Mouse (Mus musculus): Measurements from ENCODE around the gene Teddm2. TPM values are rescaled to one million over a fixed set of nuclear protein-coding genes. Genes with fewer than 3 reads are reported as not detected.

Teddm2 gene
- polyA plus RNA-seq, 1 experiment from 2014 or later = 0.63 TPM

DNA sequence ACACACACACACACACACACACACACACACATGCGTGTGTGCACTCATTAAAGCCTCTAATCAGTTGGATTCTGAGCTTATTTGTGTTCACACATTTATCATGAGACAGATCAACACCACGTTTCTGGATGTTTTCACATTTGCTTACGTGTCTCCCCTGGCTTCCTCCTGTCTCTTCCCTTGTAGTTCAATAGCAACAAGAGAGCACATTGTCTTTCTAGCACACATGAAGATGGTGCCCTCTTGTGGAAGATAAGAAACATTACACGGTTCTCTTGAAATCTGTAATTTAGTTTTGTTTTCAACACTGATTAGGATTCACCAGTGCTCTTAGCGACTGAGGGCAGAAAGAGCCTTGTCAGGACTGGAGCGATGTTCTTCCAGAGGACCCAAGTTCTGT lies 53.2 kb downstream of the Teddm2 start:
- no peaks in the 10 kb centered on the region for H3K9me3 ChIP-seq (replicated peaks; ENCODE audit: low read length)
- H3K4me1 ChIP-seq (replicated peaks; ENCODE audit: insufficient read depth, low read length) = no peaks in the 10 kb centered on the region
- no peak overlapping the region for H3K4me2 ChIP-seq (ENCODE audit: low read length)
- H3K36me3 ChIP-seq (ENCODE audit: insufficient read depth, low read length) = no peaks in the 10 kb centered on the region
- no peak for ATAC-seq (replicated peaks; ENCODE audit: low FRiP score, low read depth)
- DNase-seq (ENCODE audit: low spot score) = peak; percentile 90
- WGBS = 29% methylated on average over 6 of the region's 6 CpGs
- H3K27me3 ChIP-seq (ENCODE audit: insufficient read depth, low read length) = no peaks in the 10 kb centered on the region
- no peak overlapping the region for H3K9ac ChIP-seq (ENCODE audit: low read depth, low read length)
- TF ChIP-seq CTCF (IDR thresholded peaks at IDR 0.05; ENCODE audit: low read depth) = peak; percentile 84
- no peak overlapping the region for H3K27ac ChIP-seq
- no peak overlapping the region for H3K4me3 ChIP-seq (replicated peaks; ENCODE audit: low read depth, low read length)

DNA sequence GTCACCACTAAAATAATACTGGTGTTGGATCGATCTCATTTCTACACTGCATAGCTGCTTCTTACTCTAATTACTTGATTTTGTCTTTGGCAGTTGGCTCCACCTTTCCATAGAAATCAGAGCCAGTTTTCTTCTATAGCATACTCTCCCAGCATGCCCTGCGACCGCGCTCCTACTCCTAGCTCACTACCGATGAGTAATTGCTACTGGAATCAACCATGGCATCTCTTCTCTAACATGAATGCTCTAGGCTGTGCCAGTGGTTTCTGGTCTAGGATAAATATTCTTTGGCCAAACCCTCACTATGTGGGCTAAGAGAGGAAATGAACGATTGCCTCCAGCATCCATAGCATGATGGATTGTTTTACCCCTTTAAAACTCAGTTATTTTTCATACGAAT lies 53.6 kb downstream of the Teddm2 start:
- Histone ChIP-seq H3K36me3 (ENCODE audit: insufficient read depth, low read length) (no peaks in the 10 kb centered on the region), H3K4me1 (replicated peaks; ENCODE audit: insufficient read depth, low read length) (no peaks in the 10 kb centered on the region), H3K4me2 (ENCODE audit: low read length) (no peak overlapping the region), H3K27me3 (ENCODE audit: insufficient read depth, low read length) (no peaks in the 10 kb centered on the region), H3K9ac (ENCODE audit: low read depth, low read length) (no peak overlapping the region), H3K9me3 (replicated peaks; ENCODE audit: low read length) (no peaks in the 10 kb centered on the region), H3K27ac (no peak overlapping the region), H3K4me3 (replicated peaks; ENCODE audit: low read depth, low read length) (no peak overlapping the region)
- 94% methylated on average over 7 of the region's 7 CpGs for WGBS
- TF ChIP-seq CTCF (IDR thresholded peaks at IDR 0.05; ENCODE audit: low read depth) = no peak
- DNase-seq (ENCODE audit: low spot score) (no peak), ATAC-seq (replicated peaks; ENCODE audit: low FRiP score, low read depth) (no peak)

GRCm38 (mm10) chr1:153844042-153844441 lies 56.0 kb downstream of the Teddm2 start, which contains the start of gene Rgsl1:
TSS of gene Rgsl1 (minus strand) at chr1:153844142.
- ATAC-seq (replicated peaks; ENCODE audit: low FRiP score, low read depth) (no peak), DNase-seq (ENCODE audit: low spot score) (no peak)
- Histone ChIP-seq H3K4me3 (replicated peaks; ENCODE audit: low read depth, low read length) (no peak within 1 kb of the TSS), H3K4me2 (ENCODE audit: low read length) (no peak within 1 kb of the TSS), H3K9me3 (replicated peaks; ENCODE audit: low read length) (no peaks in the 10 kb centered on the region), H3K27me3 (ENCODE audit: insufficient read depth, low read length) (no peaks in the 10 kb centered on the region), H3K9ac (ENCODE audit: low read depth, low read length) (no peak within 1 kb of the TSS), H3K27ac (no peak within 1 kb of the TSS), H3K4me1 (replicated peaks; ENCODE audit: insufficient read depth, low read length) (no peaks in the 10 kb centered on the region), H3K36me3 (ENCODE audit: insufficient read depth, low read length) (no peaks in the 10 kb centered on the region)
- no peak for TF ChIP-seq CTCF (IDR thresholded peaks at IDR 0.05; ENCODE audit: low read depth)
- 93% methylated on average over 8 of the region's 8 CpGs for WGBS

DNA sequence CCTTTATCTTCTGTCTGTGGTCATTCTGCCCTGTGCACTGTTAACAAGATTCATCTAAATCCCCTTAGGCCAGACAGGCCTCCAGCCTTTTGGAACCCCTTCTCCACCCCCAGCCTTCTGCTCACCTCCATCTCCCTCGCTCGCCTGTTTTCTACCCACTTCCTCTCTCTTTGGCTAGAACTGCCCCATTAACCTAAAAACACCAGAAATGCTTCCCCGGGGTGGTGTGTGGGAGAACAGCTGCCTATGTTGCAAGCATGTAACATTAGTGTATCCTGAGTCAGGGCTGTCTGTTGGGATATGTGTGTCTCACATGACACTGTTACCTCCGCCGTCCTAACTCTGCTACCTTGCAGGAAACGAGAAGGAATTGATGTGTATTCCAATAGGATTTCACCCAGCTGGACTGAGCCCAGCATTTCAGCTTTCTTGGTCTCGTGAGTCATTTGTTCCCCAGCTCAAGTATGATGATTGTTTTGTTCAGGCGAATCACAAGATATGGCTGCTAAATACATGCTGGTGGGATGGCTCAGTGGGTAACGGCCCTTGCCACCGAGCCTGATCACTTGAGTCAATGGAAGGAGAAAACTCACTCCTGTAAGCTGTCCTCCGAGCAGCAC lies 57.8 kb downstream of the Teddm2 start:
- no peak for ATAC-seq (replicated peaks; ENCODE audit: low FRiP score, low read depth)
- 81% methylated on average over 11 of the region's 11 CpGs for WGBS
- no peak for TF ChIP-seq CTCF (IDR thresholded peaks at IDR 0.05; ENCODE audit: low read depth)
- H3K4me2 ChIP-seq (ENCODE audit: low read length) = no peak overlapping the region
- H3K36me3 ChIP-seq (ENCODE audit: insufficient read depth, low read length) = no peaks in the 10 kb centered on the region
- H3K4me3 ChIP-seq (replicated peaks; ENCODE audit: low read depth, low read length) = no peak overlapping the region
- no peak overlapping the region for H3K27ac ChIP-seq
- no peaks in the 10 kb centered on the region for H3K27me3 ChIP-seq (ENCODE audit: insufficient read depth, low read length)
- no peaks in the 10 kb centered on the region for H3K4me1 ChIP-seq (replicated peaks; ENCODE audit: insufficient read depth, low read length)
- no peak overlapping the region for H3K9ac ChIP-seq (ENCODE audit: low read depth, low read length)
- DNase-seq (ENCODE audit: low spot score) = no peak
- H3K9me3 ChIP-seq (replicated peaks; ENCODE audit: low read length) = no peaks in the 10 kb centered on the region

DNA sequence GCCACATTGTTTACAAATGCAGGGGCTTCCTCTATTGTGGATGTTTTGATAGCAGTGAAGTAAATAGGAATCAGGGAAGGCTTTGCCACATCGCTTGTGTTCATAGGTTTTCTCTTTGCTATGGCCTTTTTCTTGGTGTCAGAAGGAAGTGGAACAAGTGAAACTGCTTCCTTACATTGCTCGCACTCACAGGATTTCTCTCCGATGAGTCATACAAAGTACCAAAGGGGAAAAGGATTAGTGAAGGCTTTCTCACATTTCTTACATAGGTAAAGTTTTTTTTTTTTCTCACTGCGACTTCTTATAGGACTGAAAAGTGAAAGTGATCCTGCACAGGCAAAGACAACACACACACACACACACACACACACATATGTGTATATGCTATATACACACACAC lies 64.0 kb downstream of the Teddm2 start:
- DNase-seq (ENCODE audit: low spot score) = no peak
- Histone ChIP-seq H3K4me2 (ENCODE audit: low read length) (no peak overlapping the region), H3K4me1 (replicated peaks; ENCODE audit: insufficient read depth, low read length) (no peaks in the 10 kb centered on the region), H3K36me3 (ENCODE audit: insufficient read depth, low read length) (no peaks in the 10 kb centered on the region), H3K4me3 (replicated peaks; ENCODE audit: low read depth, low read length) (no peak overlapping the region), H3K9me3 (replicated peaks; ENCODE audit: low read length) (no peaks in the 10 kb centered on the region), H3K27ac (no peak overlapping the region), H3K27me3 (ENCODE audit: insufficient read depth, low read length) (no peaks in the 10 kb centered on the region), H3K9ac (ENCODE audit: low read depth, low read length) (no peak overlapping the region)
- WGBS = 69% methylated on average over 4 of the region's 4 CpGs
- ATAC-seq (replicated peaks; ENCODE audit: low FRiP score, low read depth) = no peak
- no peak for TF ChIP-seq CTCF (IDR thresholded peaks at IDR 0.05; ENCODE audit: low read depth)

DNA sequence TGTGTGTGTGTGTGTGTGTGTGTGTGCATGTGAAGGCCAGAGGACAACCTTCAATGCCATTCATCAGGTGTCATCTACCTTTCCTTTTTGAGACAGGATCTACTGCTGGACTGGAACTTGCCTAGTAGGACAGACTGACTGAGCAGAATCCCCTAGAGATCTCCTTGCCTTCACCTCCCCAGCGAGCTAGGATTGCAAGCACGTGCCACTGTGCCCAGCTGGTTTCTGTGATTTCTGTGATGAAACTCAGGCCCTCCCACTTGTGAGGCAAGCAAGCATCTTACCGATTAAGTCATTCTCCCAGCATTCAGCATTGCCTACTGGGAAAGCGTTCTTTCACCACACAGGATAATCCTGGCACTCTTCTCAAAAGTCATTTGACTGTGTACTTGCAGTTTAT lies 69.3 kb downstream of the Teddm2 start:
- no peak for TF ChIP-seq CTCF (IDR thresholded peaks at IDR 0.05; ENCODE audit: low read depth)
- WGBS = 78% methylated on average over 4 of the region's 4 CpGs
- H3K4me3 ChIP-seq (replicated peaks; ENCODE audit: low read depth, low read length) = no peak overlapping the region
- no peak overlapping the region for H3K27ac ChIP-seq
- H3K9ac ChIP-seq (ENCODE audit: low read depth, low read length) = no peak overlapping the region
- no peaks in the 10 kb centered on the region for H3K9me3 ChIP-seq (replicated peaks; ENCODE audit: low read length)
- H3K27me3 ChIP-seq (ENCODE audit: insufficient read depth, low read length) = no peaks in the 10 kb centered on the region
- no peak overlapping the region for H3K4me2 ChIP-seq (ENCODE audit: low read length)
- ATAC-seq (replicated peaks; ENCODE audit: low FRiP score, low read depth) (no peak), DNase-seq (ENCODE audit: low spot score) (no peak)
- H3K4me1 ChIP-seq (replicated peaks; ENCODE audit: insufficient read depth, low read length) = no peaks in the 10 kb centered on the region
- no peaks in the 10 kb centered on the region for H3K36me3 ChIP-seq (ENCODE audit: insufficient read depth, low read length)

- Histone ChIP-seq H3K9me3 (replicated peaks; ENCODE audit: low read length) (no peaks in the 10 kb centered on the region), H3K9ac (ENCODE audit: low read depth, low read length) (no peak overlapping the region), H3K4me3 (replicated peaks; ENCODE audit: low read depth, low read length) (no peak overlapping the region), H3K27ac (no peak overlapping the region), H3K4me1 (replicated peaks; ENCODE audit: insufficient read depth, low read length) (no peaks in the 10 kb centered on the region), H3K36me3 (ENCODE audit: insufficient read depth, low read length) (no peaks in the 10 kb centered on the region), H3K27me3 (ENCODE audit: insufficient read depth, low read length) (no peaks in the 10 kb centered on the region), H3K4me2 (ENCODE audit: low read length) (no peak overlapping the region)
- WGBS = 87% methylated on average over 3 of the region's 3 CpGs
- ATAC-seq (replicated peaks; ENCODE audit: low FRiP score, low read depth) = no peak
- DNase-seq (ENCODE audit: low spot score) = no peak
- TF ChIP-seq CTCF (IDR thresholded peaks at IDR 0.05; ENCODE audit: low read depth) = no peak
Measured at GRCm38 (mm10) chr1:153820216-153820615, 79.8 kb downstream of the Teddm2 start.
